Comparison of ENCODE assay signal across 9 mouse cellular contexts in genomic region chr5:107726281-107727006, GRCm38 (mm10). TPM values are rescaled to one million over a fixed set of nuclear protein-coding genes. Genes with fewer than 3 reads are reported as not detected.
A peak's percentile ranks its signal among the peaks of the same experiment; 100 is the strongest.
DNase-seq lines count a peak whose midpoint lies in the region; ATAC-seq lines count a peak whose summit lies in the region.
"Had no signal": no experiment of that assay in that cellular context is flagged by ENCODE, and none has a peak within 500 bp of the region (broad histone marks: within the 10 kb centered on the region; RNA-seq: fewer than 3 reads in every experiment).

No protein-coding gene starts in this region.

- ATAC-seq in kidney, embryonic 15.5 days (replicated peaks; ENCODE audit: low FRiP score) = no peak
- peak; percentile 9 for ATAC-seq in activated CD4-positive, CD25-positive, alpha-beta regulatory T cell, adult 4 months
- ATAC-seq in heart, embryonic 12.5 days (ENCODE audit: insufficient number of reproducible peaks, low FRiP score) = no peak
- ATAC-seq in neural tube, embryonic 12.5 days (ENCODE audit: low FRiP score, low read depth) = no peak
- ATAC-seq: Patski had no signal

- DNase-seq in kidney, postnatal 36 days = no peak
- DNase-seq in limb, embryonic 10.5 days (ENCODE audit: low spot score) = peak; percentile 67
- no peak for DNase-seq in cerebellum, adult 9-10 months
- DNase-seq in frontal cortex, postnatal 10 days (ENCODE audit: low spot score in 2 of 2) = no peak

- peak overlapping the region; percentile 54 for H3K4me2 ChIP-seq in kidney, embryonic 15.5 days
- peak overlapping the region; percentile 70 for H3K4me2 ChIP-seq in heart, embryonic 12.5 days
- H3K4me2 ChIP-seq in neural tube, embryonic 12.5 days (replicated peaks) = peak overlapping the region; percentile 54

- under 1% methylated on average over 57 of the region's 57 CpGs for WGBS in kidney, embryonic 15.5 days
- WGBS in heart, embryonic 12.5 days = under 1% methylated on average over 57 of the region's 57 CpGs
- WGBS in limb, embryonic 10.5 days = under 1% methylated on average over 57 of the region's 57 CpGs
- WGBS in neural tube, embryonic 12.5 days = under 1% methylated on average over 57 of the region's 57 CpGs

- H3K4me3 ChIP-seq in kidney, embryonic 15.5 days (replicated peaks) = peak overlapping the region; percentile 29
- peak overlapping the region; percentile 42 for H3K4me3 ChIP-seq in heart, embryonic 12.5 days
- peak overlapping the region; percentile 44 for H3K4me3 ChIP-seq in limb, embryonic 10.5 days
- peak overlapping the region; percentile 25 for H3K4me3 ChIP-seq in neural tube, embryonic 12.5 days

- H3K9ac ChIP-seq in kidney, embryonic 15.5 days = no peak overlapping the region
- no peak overlapping the region for H3K9ac ChIP-seq in heart, embryonic 12.5 days
- H3K9ac ChIP-seq in neural tube, embryonic 12.5 days = no peak overlapping the region

- H3K9me3 ChIP-seq in kidney, embryonic 15.5 days (replicated peaks) = no peaks in the 10 kb centered on the region
- H3K9me3 ChIP-seq in heart, embryonic 12.5 days (replicated peaks) = no peaks in the 10 kb centered on the region
- H3K9me3 ChIP-seq in limb, embryonic 10.5 days (replicated peaks) = no peaks in the 10 kb centered on the region
- H3K9me3 ChIP-seq in neural tube, embryonic 12.5 days = no peaks in the 10 kb centered on the region

- H3K36me3 ChIP-seq in kidney, embryonic 15.5 days = no peaks in the 10 kb centered on the region
- no peaks in the 10 kb centered on the region for H3K36me3 ChIP-seq in heart, embryonic 12.5 days
- H3K36me3 ChIP-seq in limb, embryonic 10.5 days = no peaks in the 10 kb centered on the region
- H3K36me3 ChIP-seq in neural tube, embryonic 12.5 days = no peaks in the 10 kb centered on the region

- peaks cover 97% of the 10 kb centered on the region for H3K27me3 ChIP-seq in kidney, embryonic 15.5 days
- peaks cover 88% of the 10 kb centered on the region for H3K27me3 ChIP-seq in heart, embryonic 12.5 days (replicated peaks)
- peaks cover 100% of the 10 kb centered on the region for H3K27me3 ChIP-seq in limb, embryonic 10.5 days (ENCODE audit: low read depth, poor library complexity, severe bottlenecking)
- H3K27me3 ChIP-seq in neural tube, embryonic 12.5 days (replicated peaks) = peaks cover 91% of the 10 kb centered on the region

- H3K4me1 ChIP-seq in kidney, embryonic 15.5 days = peaks cover 46% of the 10 kb centered on the region
- peaks cover 41% of the 10 kb centered on the region for H3K4me1 ChIP-seq in heart, embryonic 12.5 days (replicated peaks)
- H3K4me1 ChIP-seq in limb, embryonic 10.5 days = peaks cover 48% of the 10 kb centered on the region
- peaks cover 38% of the 10 kb centered on the region for H3K4me1 ChIP-seq in neural tube, embryonic 12.5 days

- no peak overlapping the region for H3K27ac ChIP-seq in kidney, embryonic 15.5 days
- H3K27ac ChIP-seq in heart, embryonic 12.5 days (ENCODE audit: poor library complexity, severe bottlenecking) = no peak overlapping the region
- no peak overlapping the region for H3K27ac ChIP-seq in limb, embryonic 10.5 days
- H3K27ac ChIP-seq in neural tube, embryonic 12.5 days = no peak overlapping the region

RNA-seq across cellular contexts. Expression of gene Gfi1, which starts 0.6 kb away (rescaled TPM):
- 0.08 TPM in 1 of 2 replicates, not detected in the other for polyA plus RNA-seq in kidney, embryonic 15.5 days (2015; fragmentation: Nextera tagmentation; extraction: Ambion mirVana)
- 1 to 10 TPM; 2.6 to 3.1 TPM for polyA plus RNA-seq in activated CD4-positive, CD25-positive, alpha-beta regulatory T cell, adult 4 months (2017; shearing (Covaris generic))
- polyA plus RNA-seq in heart, embryonic 12.5 days (2016; fragmentation: Nextera tagmentation; extraction: Ambion mirVana) = 0.08 TPM in 1 of 2 replicates, not detected in the other
- 0.05 and 0.26 TPM in 2 replicates for polyA plus RNA-seq in limb, embryonic 10.5 days (2016; fragmentation: Nextera tagmentation; extraction: Ambion mirVana)
- not detected in 2 replicates for polyA plus RNA-seq in neural tube, embryonic 12.5 days (2016; fragmentation: Nextera tagmentation; extraction: Ambion mirVana)
